Mouse (Mus musculus): ENCODE measurements around the gene Gm28035. TPM values are rescaled to one million over a fixed set of nuclear protein-coding genes. Genes with fewer than 3 reads are reported as not detected.

Gm28035 gene
- polyA plus RNA-seq, 1 experiment from 2014 or later = 0.39 TPM

GRCm38 (mm10) chr2:30325296-30325695 lies 84.9 kb downstream of the Gm28035 start:
- H3K9me3 ChIP-seq = no peaks in the 10 kb centered on the region
- H3K27ac ChIP-seq = no peak overlapping the region
- no peak overlapping the region for H3K4me2 ChIP-seq (replicated peaks)
- no peaks in the 10 kb centered on the region for H3K27me3 ChIP-seq
- H3K4me1 ChIP-seq (replicated peaks) = no peaks in the 10 kb centered on the region
- no peak overlapping the region for H3K4me3 ChIP-seq (replicated peaks)
- H3K36me3 ChIP-seq = peaks cover 97% of the 10 kb centered on the region
- WGBS = 94% methylated on average over 5 of the region's 5 CpGs
- ATAC-seq = no peak
- no peak overlapping the region for H3K9ac ChIP-seq (replicated peaks)

- peaks cover 97% of the 10 kb centered on the region for H3K36me3 ChIP-seq
- ATAC-seq = no peak
- 96% methylated on average over 7 of the region's 7 CpGs for WGBS
- H3K4me3 ChIP-seq (replicated peaks) = no peak overlapping the region
- H3K27ac ChIP-seq = no peak overlapping the region
- no peaks in the 10 kb centered on the region for H3K27me3 ChIP-seq
- H3K4me2 ChIP-seq (replicated peaks) = no peak overlapping the region
- H3K9ac ChIP-seq (replicated peaks) = no peak overlapping the region
- no peaks in the 10 kb centered on the region for H3K9me3 ChIP-seq
- H3K4me1 ChIP-seq (replicated peaks) = no peaks in the 10 kb centered on the region
These were observed 86.9 kb downstream of the Gm28035 start for GRCm38 (mm10) chr2:30327276-30327675.

- Histone ChIP-seq H3K4me1 (replicated peaks) (no peaks in the 10 kb centered on the region), H3K27ac (no peak overlapping the region), H3K9me3 (no peaks in the 10 kb centered on the region), H3K4me3 (replicated peaks) (no peak overlapping the region), H3K9ac (replicated peaks) (no peak overlapping the region), H3K36me3 (peaks cover 97% of the 10 kb centered on the region), H3K4me2 (replicated peaks) (no peak overlapping the region), H3K27me3 (no peaks in the 10 kb centered on the region)
- no peak for ATAC-seq
- 96% methylated on average over 3 of the region's 3 CpGs for WGBS
These were observed 88.4 kb downstream of the Gm28035 start for GRCm38 (mm10) chr2:30328791-30329190.

Other genes with a start within 250 kb of the Gm28035 start
- gene Wdr34, start 191.7 kb upstream of the Gm28035 start, polyA plus RNA-seq (2015; fragmentation: Nextera tagmentation; extraction: Ambion mirVana) = 59.6 and 62.3 TPM in 2 replicates
- gene Set, start 183.2 kb upstream of the Gm28035 start, polyA plus RNA-seq (2015; fragmentation: Nextera tagmentation; extraction: Ambion mirVana) = 448 and 482 TPM in 2 replicates
- gene Pkn3, start 162.9 kb upstream of the Gm28035 start, polyA plus RNA-seq (2015; fragmentation: Nextera tagmentation; extraction: Ambion mirVana) = 2.8 and 3.8 TPM in 2 replicates
- gene Zdhhc12, start 146.9 kb upstream of the Gm28035 start, polyA plus RNA-seq (2015; fragmentation: Nextera tagmentation; extraction: Ambion mirVana) = 18.9 and 19.0 TPM in 2 replicates
- gene Zer1, start 116.0 kb upstream of the Gm28035 start, polyA plus RNA-seq (2015; fragmentation: Nextera tagmentation; extraction: Ambion mirVana) = 14.4 and 15.1 TPM in 2 replicates
- gene Tbc1d13, start 106.8 kb upstream of the Gm28035 start, polyA plus RNA-seq (2015; fragmentation: Nextera tagmentation; extraction: Ambion mirVana) = 12.5 and 13.2 TPM in 2 replicates
- 12.1 and 13.8 TPM in 2 replicates for gene Endog, start 69.1 kb upstream of the Gm28035 start, polyA plus RNA-seq (2015; fragmentation: Nextera tagmentation; extraction: Ambion mirVana)
- gene Spout1, start 62.1 kb upstream of the Gm28035 start, polyA plus RNA-seq (2015; fragmentation: Nextera tagmentation; extraction: Ambion mirVana) = 59.9 and 60.0 TPM in 2 replicates
- gene Kyat1, start 34.7 kb upstream of the Gm28035 start, polyA plus RNA-seq (2015; fragmentation: Nextera tagmentation; extraction: Ambion mirVana) = 15.9 and 16.8 TPM in 2 replicates
- 61.6 and 62.2 TPM in 2 replicates for gene Lrrc8a, start 2.9 kb upstream of the Gm28035 start, polyA plus RNA-seq (2015; fragmentation: Nextera tagmentation; extraction: Ambion mirVana)
- 5.7 and 7.7 TPM in 2 replicates for gene Phyhd1, start 25.6 kb downstream of the Gm28035 start, polyA plus RNA-seq (2015; fragmentation: Nextera tagmentation; extraction: Ambion mirVana)
- not detected in 2 replicates for gene Gm28038, start 40.5 kb downstream of the Gm28035 start, polyA plus RNA-seq (2015; fragmentation: Nextera tagmentation; extraction: Ambion mirVana)
- gene Dolk, start 45.8 kb downstream of the Gm28035 start, polyA plus RNA-seq (2015; fragmentation: Nextera tagmentation; extraction: Ambion mirVana) = 30.6 and 32.3 TPM in 2 replicates
- 23.6 and 27.9 TPM in 2 replicates for gene Nup188, start 45.8 kb downstream of the Gm28035 start, polyA plus RNA-seq (2015; fragmentation: Nextera tagmentation; extraction: Ambion mirVana)
- gene Sh3glb2, start 118.8 kb downstream of the Gm28035 start, polyA plus RNA-seq (2015; fragmentation: Nextera tagmentation; extraction: Ambion mirVana) = 147 and 158 TPM in 2 replicates
- 29.4 and 30.2 TPM in 2 replicates for gene Miga2, start 123.7 kb downstream of the Gm28035 start, polyA plus RNA-seq (2015; fragmentation: Nextera tagmentation; extraction: Ambion mirVana)
- 54.7 and 56.6 TPM in 2 replicates for gene Dolpp1, start 151.7 kb downstream of the Gm28035 start, polyA plus RNA-seq (2015; fragmentation: Nextera tagmentation; extraction: Ambion mirVana)
- 18.5 and 21.9 TPM in 2 replicates for gene Crat, start 175.2 kb downstream of the Gm28035 start, polyA plus RNA-seq (2015; fragmentation: Nextera tagmentation; extraction: Ambion mirVana)
- gene Ptpa, start 175.5 kb downstream of the Gm28035 start, polyA plus RNA-seq (2015; fragmentation: Nextera tagmentation; extraction: Ambion mirVana) = 128 and 134 TPM in 2 replicates
- 1.8 and 2.0 TPM in 2 replicates for gene Ier5l, start 233.7 kb downstream of the Gm28035 start, polyA plus RNA-seq (2015; fragmentation: Nextera tagmentation; extraction: Ambion mirVana)

All from midbrain, embryonic 13.5 days (tissue).